Mouse (Mus musculus) cerebellum, adult 18-20 months (tissue): ENCODE results near the gene Slc25a44.
"Not testable (repeated sequence)": the region's sequence is repeated elsewhere in the genome, so short reads cannot be mapped to it uniquely, and the experiment has no call there.

Source experiments
- DNase-seq, 2 experiments: peaks; one replicate each; pipeline ENCODE4 v3.0.0; 2021

Gene Slc25a44

DNA sequence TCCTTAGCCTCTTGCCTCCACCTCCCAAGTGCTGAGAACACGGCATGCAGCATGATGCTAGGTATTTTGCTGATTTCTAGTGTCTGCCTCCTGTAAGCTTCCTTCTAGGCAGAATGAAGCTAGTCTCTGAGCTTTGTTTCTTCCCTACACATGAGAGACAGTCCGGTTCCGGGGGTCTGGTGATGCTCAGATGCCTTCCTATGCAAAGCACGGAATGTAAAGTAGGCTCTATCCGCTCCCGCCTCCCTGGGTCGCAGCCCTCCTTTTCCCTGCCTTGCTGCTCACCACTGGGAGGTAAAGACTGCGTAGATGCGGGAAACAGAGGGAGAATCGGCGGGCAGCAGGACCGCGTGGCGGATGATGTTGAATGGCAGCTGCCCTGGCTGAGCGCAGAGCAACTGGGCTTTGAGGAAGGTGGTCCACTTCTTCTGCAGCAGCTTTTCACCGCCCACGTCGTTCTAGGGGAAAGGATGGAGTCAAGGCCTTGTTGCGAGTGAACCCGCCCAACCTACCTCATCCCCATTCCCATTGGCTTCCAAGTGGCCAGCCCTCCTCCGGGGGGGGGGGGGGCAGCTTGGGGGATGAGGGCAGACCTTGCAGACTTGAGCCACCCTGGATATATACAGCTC, 24.6 kb upstream of the Slc25a44 start:
- DNase-seq, result peak; percentile 73 to 74

GRCm38 (mm10) chr3:88448443-88448842, 23.5 kb upstream of the Slc25a44 start:
- no peak for DNase-seq

GRCm38 (mm10) chr3:88447676-88448183, 22.8 kb upstream of the Slc25a44 start:
- no peak for DNase-seq

DNA sequence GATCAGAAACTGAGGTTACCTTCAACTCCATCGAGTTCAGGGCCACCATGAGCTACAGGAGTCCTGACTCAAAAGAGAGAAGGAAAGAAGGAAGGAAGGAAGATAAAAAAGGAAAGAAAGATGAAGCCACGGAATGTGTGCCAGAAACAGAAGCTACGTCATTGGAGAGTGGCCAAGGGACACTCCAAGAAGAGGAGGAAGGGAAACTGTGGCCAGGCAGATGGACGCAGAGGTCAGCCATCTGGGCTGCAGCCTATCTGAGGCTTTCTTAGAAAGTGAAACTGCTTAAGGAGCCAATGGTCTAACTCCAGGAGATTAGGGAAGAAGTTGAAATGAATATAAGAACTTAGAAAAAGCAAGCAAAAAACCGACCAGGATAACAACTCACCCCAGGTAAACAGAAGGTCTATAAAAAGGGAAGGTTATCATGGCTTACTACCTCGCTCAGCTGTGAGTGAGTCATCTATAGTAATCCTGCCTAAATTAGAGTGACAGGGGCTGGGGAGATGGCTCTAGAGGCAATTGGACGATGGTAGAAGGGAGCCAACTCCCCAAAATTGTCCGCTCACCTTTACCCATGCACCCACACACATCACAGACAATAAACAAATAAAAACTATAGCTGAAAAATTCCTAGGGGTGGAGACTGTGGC, 21.7 kb upstream of the Slc25a44 start:
- no peak for DNase-seq

DNA sequence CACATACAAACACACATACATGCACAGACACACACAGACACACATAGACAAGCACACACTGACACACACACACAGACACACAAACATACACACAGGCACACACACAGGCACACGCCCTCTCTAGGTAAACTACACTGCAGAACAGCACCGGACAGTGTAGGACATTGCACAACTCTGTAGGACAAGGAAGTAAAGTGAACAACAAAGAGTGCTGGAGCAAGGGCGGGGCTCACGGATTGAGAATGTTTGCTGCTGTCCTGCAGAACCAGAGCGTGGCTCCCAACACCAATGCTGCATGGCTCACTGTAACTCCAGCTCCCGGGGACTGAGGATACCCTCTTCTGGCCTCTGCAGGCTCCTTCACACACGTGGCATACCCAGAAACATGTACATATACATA, 17.9 kb upstream of the Slc25a44 start:
- DNase-seq, result no peak

- no peak for DNase-seq
Observed at GRCm38 (mm10) chr3:88442488-88442887, 17.5 kb upstream of the Slc25a44 start.

DNA sequence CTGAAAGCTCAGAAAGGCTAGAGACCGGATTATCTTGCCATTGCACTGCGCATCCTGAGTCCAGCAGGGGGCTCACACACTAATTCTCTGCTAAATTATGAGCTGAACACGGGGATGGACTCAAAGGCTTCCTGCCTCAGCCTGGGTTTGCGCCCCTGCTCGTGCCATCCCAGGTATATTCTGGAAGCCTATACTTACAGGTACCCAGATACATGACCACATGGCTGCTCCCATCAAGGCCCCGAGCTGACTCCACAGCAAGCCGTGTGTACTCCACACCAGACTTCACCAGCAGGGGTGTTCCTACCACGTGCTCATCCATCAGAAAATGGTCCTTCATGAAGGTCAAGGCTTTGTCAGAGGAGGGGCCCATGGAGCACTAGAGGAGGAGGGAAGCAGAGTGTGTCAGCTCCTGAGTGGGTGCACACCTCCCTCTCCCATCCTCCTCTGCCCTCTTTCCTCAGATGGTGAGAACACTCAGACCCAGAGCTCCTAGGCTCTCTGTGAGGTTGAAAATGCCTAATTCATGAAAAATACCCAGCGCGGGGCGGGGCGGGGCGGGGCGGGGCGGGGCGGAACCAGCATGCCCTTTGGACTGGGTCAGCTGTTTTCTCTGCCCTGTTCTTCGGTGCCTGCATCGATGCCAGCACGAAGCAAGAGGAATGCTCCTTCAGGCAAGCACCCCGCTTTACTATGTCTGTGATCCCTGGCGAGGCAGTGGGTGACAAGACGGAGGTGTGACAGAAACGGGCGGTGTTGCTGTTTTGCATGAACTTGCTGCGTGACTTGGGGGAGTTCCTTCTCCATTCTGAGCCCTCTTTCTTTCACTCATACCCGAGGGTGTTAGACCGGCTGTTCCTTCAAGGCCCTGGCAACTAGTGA, 15.8 kb upstream of the Slc25a44 start:
- peak in 1 of 2 experiments; percentile 28 for DNase-seq

DNA sequence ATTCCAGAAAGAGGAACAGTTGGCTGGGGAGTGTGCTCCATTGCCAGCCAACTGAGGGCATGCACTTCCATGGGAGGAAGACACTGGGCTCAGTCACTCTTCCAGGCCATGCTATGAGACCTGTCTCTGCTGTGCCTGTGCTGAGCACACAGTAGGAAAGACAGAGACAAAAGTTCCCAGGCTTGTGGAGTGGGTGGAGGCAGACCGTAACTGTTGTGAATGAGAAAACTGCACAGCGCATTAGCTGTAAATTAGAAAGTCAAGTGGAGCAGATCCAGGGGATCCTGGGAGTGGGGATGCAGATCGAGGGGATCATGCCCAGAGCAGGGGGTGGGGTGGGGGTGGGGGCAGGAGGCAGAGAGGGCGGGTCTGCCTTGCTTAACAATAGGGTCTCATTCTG, 14.6 kb upstream of the Slc25a44 start:
- DNase-seq, result no peak

DNA sequence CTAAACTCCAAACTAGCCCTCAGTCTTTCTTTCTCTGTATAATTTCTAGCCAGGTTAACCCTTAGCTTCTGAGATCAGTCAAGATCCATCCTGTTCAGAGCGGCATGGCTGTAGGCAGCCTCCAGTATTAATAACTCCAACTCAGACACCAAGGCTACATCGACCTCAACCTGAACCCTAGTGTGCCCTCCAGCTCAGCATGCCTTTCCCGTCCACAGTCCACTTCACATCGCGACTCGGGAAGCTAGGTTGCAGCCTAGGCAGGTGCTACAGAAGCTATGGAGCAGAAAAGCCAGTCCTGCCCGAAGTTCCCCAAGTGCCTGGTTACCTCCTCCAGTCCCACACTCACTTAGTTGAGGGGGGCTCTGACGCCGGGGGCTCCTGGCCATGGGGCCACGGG, 12.5 kb upstream of the Slc25a44 start:
- DNase-seq, result no peak

GRCm38 (mm10) chr3:88436395-88437201, 11.7 kb upstream of the Slc25a44 start:
- peak; percentile 82 for DNase-seq

GRCm38 (mm10) chr3:88435515-88435914, 10.6 kb upstream of the Slc25a44 start:
- no peak for DNase-seq

GRCm38 (mm10) chr3:88428639-88429038, 3.7 kb upstream of the Slc25a44 start:
- not testable (repeated sequence) for DNase-seq

DNA sequence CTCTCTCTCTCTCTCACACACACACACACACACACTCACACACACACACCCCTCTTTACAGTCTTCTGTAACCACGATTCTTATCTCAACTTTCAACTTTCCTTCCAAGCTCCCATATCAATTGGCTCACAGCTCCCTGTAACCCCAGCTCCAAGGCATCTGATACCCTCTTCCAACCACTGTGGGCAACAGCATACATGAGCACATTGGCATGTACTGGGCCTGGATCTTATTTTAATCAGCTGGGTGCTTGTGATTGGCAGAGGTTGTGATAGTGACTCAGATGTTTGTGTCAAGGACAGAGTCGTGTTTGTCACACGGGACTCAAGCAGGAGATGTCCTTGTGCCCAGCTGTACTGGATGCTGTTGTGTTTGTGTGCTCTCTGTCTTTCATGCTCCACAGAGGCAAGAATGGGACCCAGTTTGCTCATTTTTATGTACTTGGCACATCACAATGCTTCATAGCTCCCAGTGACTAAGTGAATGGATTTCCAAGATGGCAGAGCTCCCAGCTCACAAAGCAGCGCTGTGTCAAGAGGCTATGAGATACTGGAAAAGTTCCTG, 2.5 kb upstream of the Slc25a44 start:
- DNase-seq, result no peak

GRCm38 (mm10) chr3:88425708-88426420, 925 bp upstream of the Slc25a44 start:
- no peak for DNase-seq

DNA sequence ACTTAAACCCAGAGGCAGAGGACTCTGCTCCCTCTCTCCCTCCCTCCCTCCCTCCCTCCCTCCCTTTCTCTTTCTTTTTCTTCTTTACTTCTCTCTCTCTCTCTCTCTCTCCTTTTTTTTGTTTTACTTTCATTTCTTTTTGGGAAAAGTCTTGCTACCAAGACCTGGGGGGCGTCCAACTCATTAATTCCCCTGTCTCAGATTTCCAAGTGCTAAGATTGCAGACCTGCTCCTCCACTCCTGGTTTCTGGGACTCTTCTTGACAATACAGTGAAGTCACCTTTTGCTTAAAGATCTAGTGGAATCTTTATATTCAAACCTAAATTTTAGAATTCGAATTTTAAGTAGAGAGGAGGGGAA, 371 bp upstream of the Slc25a44 start:
- DNase-seq, result no peak

DNA sequence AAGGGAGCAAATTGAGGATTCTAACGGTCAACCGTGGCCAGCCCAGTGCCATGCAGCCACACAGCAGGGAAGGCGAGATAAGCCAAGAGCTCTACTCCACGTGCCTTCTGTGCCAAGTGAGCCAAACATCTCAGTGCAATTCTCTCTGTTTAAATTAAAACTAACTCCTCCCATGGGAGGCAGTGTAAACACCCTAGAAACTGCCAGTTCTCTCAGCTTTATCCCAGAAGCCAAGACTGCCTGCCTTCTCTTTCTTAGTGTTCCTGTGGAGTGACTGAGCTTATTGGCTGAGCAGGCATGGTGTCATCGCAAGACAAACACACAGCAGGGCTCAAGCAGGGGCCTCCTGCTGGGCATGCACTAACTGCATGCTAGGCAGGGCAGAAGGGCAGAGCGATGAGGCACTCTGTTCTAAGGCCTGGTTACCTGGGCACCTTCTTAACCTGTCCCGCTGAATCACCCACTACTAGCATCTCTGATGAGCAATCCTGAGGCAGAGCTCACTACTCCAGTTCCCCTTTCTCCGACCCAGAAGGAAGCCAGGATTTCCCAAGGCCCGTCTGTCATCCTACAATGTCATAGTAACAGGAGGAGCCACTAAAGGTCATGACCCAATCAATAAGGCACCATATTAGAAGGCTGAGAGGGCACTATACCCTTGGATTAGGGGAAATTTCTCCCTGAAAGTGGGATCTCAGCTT, 2.8 kb downstream of the Slc25a44 start:
- peak; percentile 73 to 75 for DNase-seq

DNA sequence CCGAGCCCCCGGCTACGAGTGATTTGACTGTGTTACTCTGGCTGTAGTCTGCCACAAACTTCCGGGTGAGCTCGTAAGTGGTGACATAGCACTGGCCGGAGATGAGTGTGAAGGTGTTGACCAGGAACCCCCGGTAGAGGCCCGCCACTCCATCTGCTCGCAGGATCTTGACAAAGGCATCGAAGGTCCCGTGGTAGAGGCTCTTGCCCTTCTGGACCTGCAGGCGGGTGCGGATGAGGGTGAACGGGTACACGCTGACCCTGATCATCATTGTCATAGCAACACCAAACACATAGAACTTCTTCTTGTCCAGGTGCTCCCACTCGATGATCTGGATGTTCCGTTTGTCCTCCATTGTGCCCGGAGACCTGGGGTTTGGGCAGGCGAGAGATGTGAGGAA, 4.2 kb downstream of the Slc25a44 start:
- no peak for DNase-seq

DNA sequence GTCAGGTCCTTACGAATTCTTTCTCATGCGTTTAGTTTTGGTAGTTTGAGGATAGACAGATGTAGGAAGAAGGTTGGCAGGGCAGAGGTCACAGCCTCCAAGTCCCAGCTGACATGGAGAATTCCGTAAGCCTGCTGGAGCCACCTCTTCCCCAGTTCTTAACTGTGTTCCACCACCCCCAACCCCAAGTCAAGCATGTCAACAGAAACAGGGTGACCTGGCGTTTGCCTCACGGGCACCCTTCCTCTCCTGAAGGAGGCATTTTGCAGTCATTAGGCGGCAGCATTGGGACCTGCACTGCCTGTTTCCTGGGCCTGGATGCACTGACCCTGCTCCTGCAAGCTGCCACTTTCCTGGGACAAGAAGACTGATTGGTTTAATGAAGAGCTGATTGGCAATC, 6.9 kb downstream of the Slc25a44 start:
- DNase-seq, result no peak

GRCm38 (mm10) chr3:88415668-88416067, 9.3 kb downstream of the Slc25a44 start:
- no peak for DNase-seq

DNA sequence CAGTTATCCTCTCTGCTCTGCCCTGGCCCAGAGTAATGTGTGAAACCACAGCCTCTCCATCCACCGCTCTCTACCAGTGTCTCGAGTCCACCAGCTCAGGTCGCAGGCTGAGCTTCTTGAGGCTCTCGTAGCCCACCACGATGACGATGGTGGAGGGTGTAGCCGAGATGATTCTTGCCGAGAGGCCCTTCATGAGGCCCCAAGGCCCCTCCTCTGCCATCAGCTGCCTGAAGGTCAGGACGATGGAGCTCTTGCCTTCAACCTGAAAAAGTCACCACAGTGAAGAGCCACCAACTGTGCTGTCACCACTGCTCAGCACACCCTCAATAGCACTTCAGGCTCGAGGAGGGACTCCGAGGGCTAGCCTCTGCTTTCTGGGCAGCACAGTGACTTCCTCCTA, 12.3 kb downstream of the Slc25a44 start:
- no peak for DNase-seq

GRCm38 (mm10) chr3:88411681-88412080, 13.3 kb downstream of the Slc25a44 start:
- no peak for DNase-seq
